Mouse (Mus musculus) bone marrow, adult 2 months (tissue): ENCODE data around the gene Rnh1.

Source experiments
- CTCF ChIP-seq: fragments of 200-500 bp; IDR thresholded peaks from 2 replicates; pipeline ENCODE4 v1.5.1; 2011; ENCODE audit warnings: low read length, control low read depth; ENCODE audit not compliant: control insufficient read depth, insufficient read depth
- POLR2A ChIP-seq: fragments of 200-500 bp; IDR thresholded peaks from 2 replicates; pipeline ENCODE4 v1.6.1; 2011; ENCODE audit warnings: low read depth, mild to moderate bottlenecking, control low read depth, low read length, borderline replicate concordance; ENCODE audit not compliant: control insufficient read depth

- no peak for TF ChIP-seq POLR2A
- TF ChIP-seq CTCF = no peak
Observed at GRCm38 (mm10) chr7:141194830-141195229, 22.2 kb upstream of the Rnh1 start.
